Mouse (Mus musculus) embryonic facial prominence, embryonic 10.5 days (tissue): ENCODE data around the gene Fndc3a. TPM values are rescaled to one million over a fixed set of nuclear protein-coding genes. Genes with fewer than 3 reads are reported as not detected.

ENCODE experiments used
- DNase-seq: peaks from one replicate; pipeline ENCODE4 v3.0.0-alpha.2; 2017; ENCODE audit warnings: low spot score
- H3K27ac ChIP-seq: fragments of 300-500 bp; sonication (generic); replicated peaks from 2 replicates; pipeline ENCODE4 v1.5.1; 2016; ENCODE audit warnings: mild to moderate bottlenecking
- H3K27me3 ChIP-seq: fragments of 300-500 bp; sonication (generic); replicated peaks from 2 replicates; pipeline ENCODE4 v1.6.1; 2016; ENCODE audit warnings: low read depth, mild to moderate bottlenecking; ENCODE audit not compliant: poor library complexity, severe bottlenecking
- H3K36me3 ChIP-seq: fragments of 300-500 bp; sonication (generic); replicated peaks from 2 replicates; pipeline ENCODE4 v1.6.1; 2016; ENCODE audit warnings: mild to moderate bottlenecking, moderate library complexity
- H3K4me1 ChIP-seq: fragments of 300-500 bp; sonication (generic); 2 replicates; pipeline ENCODE4 v1.6.1; 2016
- H3K4me3 ChIP-seq: fragments of 300-500 bp; sonication (generic); 2 replicates; pipeline ENCODE4 v1.5.1; 2016; ENCODE audit warnings: mild to moderate bottlenecking, moderate library complexity
- H3K9me3 ChIP-seq: fragments of 300-500 bp; sonication (generic); 2 replicates; pipeline ENCODE4 v1.6.1; 2016; ENCODE audit warnings: mild to moderate bottlenecking
- WGBS: fragments of 180-500 bp; shearing (Covaris S2); methylation state at CpG from one replicate; pipeline ENCODE4 v1.1.7; 2016; 5-methylcytosine and 5-hydroxymethylcytosine counted together
- polyA plus RNA-seq: library from polyadenylated mRNA; unstranded; fragments of >200 nt; fragmentation: Nextera tagmentation; extraction: Ambion mirVana; gene quantifications from 2 replicates; pipeline ENCODE4 v1.2.1, GENCODE M21; 2016

Gene Fndc3a
- polyA plus RNA-seq, 1 experiment from 2014 or later, result 42.6 TPM

- Histone ChIP-seq H3K4me3 (no peak overlapping the region), H3K27me3 (no peaks in the 10 kb centered on the region), H3K36me3 (peaks cover 5% of the 10 kb centered on the region; the same call in 1 of the 2 replicates), H3K27ac (no peak overlapping the region), H3K9me3 (no peaks in the 10 kb centered on the region), H3K4me1 (no peaks in the 10 kb centered on the region)
- 94% methylated on average over 1 of the region's 1 CpGs for WGBS
- no peak for DNase-seq
These were observed 65.2 kb downstream of the Fndc3a start for GRCm38 (mm10) chr14:72644620-72645019.

GRCm38 (mm10) chr14:72638507-72638906 lies 71.3 kb downstream of the Fndc3a start:
- H3K27ac ChIP-seq, result no peak overlapping the region
- H3K36me3 ChIP-seq, result peaks cover 5% of the 10 kb centered on the region; the same call in 1 of the 2 replicates
- H3K4me1 ChIP-seq, result no peaks in the 10 kb centered on the region
- no peak for DNase-seq
- WGBS, result 93% methylated on average over 6 of the region's 6 CpGs
- no peaks in the 10 kb centered on the region for H3K9me3 ChIP-seq
- no peak overlapping the region for H3K4me3 ChIP-seq
- H3K27me3 ChIP-seq, result no peaks in the 10 kb centered on the region

- WGBS, result 83% methylated on average over 2 of the region's 2 CpGs
- H3K27ac ChIP-seq, result no peak overlapping the region
- no peak for DNase-seq
- H3K4me3 ChIP-seq, result no peak overlapping the region
- H3K27me3 ChIP-seq, result no peaks in the 10 kb centered on the region
- H3K4me1 ChIP-seq, result no peaks in the 10 kb centered on the region
- H3K36me3 ChIP-seq, result no peaks in the 10 kb centered on the region
- no peaks in the 10 kb centered on the region for H3K9me3 ChIP-seq
These were observed 76.2 kb downstream of the Fndc3a start for GRCm38 (mm10) chr14:72633571-72633970.

GRCm38 (mm10) chr14:72625411-72625810 lies 84.4 kb downstream of the Fndc3a start:
- Histone ChIP-seq H3K27ac (no peak overlapping the region), H3K27me3 (no peaks in the 10 kb centered on the region), H3K36me3 (peaks cover 6% of the 10 kb centered on the region), H3K4me1 (no peaks in the 10 kb centered on the region), H3K9me3 (no peaks in the 10 kb centered on the region; the same call in 1 of the 2 replicates), H3K4me3 (no peak overlapping the region)
- DNase-seq, result no peak

GRCm38 (mm10) chr14:72604077-72604476 lies 105.7 kb downstream of the Fndc3a start:
- Histone ChIP-seq H3K4me3 (no peak overlapping the region), H3K9me3 (no peaks in the 10 kb centered on the region)
- 82% methylated on average over 3 of the region's 3 CpGs for WGBS

GRCm38 (mm10) chr14:72603194-72603521 lies 106.6 kb downstream of the Fndc3a start:
- no peak for DNase-seq
- WGBS, result 2% methylated on average over 8 of the region's 8 CpGs
- no peaks in the 10 kb centered on the region for H3K27me3 ChIP-seq

More at GRCm38 (mm10) chr14:72604077-72604476, 105.7 kb downstream of the Fndc3a start:
- H3K36me3 ChIP-seq, result no peaks in the 10 kb centered on the region
- no peak for DNase-seq
- H3K27ac ChIP-seq, result no peak overlapping the region
- peaks cover 18% of the 10 kb centered on the region for H3K4me1 ChIP-seq
- H3K27me3 ChIP-seq, result no peaks in the 10 kb centered on the region

GRCm38 (mm10) chr14:72602521-72603193 lies 107.1 kb downstream of the Fndc3a start:
- Histone ChIP-seq H3K27ac (peak overlapping the region; percentile 82), H3K9me3 (no peaks in the 10 kb centered on the region), H3K4me1 (peaks cover 18% of the 10 kb centered on the region), H3K4me3 (peak overlapping the region; percentile 64), H3K27me3 (no peaks in the 10 kb centered on the region), H3K36me3 (peaks cover 5% of the 10 kb centered on the region)
- 4% methylated on average over 20 of the region's 20 CpGs for WGBS
- peak; percentile 92 for DNase-seq

More at GRCm38 (mm10) chr14:72603194-72603521, 106.6 kb downstream of the Fndc3a start:
- Histone ChIP-seq H3K4me3 (peak overlapping the region; percentile 64), H3K4me1 (peaks cover 18% of the 10 kb centered on the region), H3K36me3 (peaks cover under 1% of the 10 kb centered on the region; the same call in 1 of the 2 replicates), H3K9me3 (no peaks in the 10 kb centered on the region), H3K27ac (peak overlapping the region; percentile 82)

- Histone ChIP-seq H3K4me3 (peak overlapping the region; percentile 64), H3K9me3 (no peaks in the 10 kb centered on the region), H3K27ac (peak overlapping the region; percentile 82), H3K27me3 (no peaks in the 10 kb centered on the region), H3K4me1 (peaks cover 18% of the 10 kb centered on the region), H3K36me3 (peaks cover 15% of the 10 kb centered on the region)
- 74% methylated on average over 5 of the region's 5 CpGs for WGBS
- no peak for DNase-seq
These were observed 108.2 kb downstream of the Fndc3a start for GRCm38 (mm10) chr14:72601381-72602305.

GRCm38 (mm10) chr14:72600375-72600774 lies 109.4 kb downstream of the Fndc3a start:
- H3K9me3 ChIP-seq, result no peaks in the 10 kb centered on the region
- H3K4me3 ChIP-seq, result no peak overlapping the region

GRCm38 (mm10) chr14:72598976-72599740 lies 110.6 kb downstream of the Fndc3a start:
- peaks cover 18% of the 10 kb centered on the region for H3K4me1 ChIP-seq
- WGBS, result 96% methylated on average over 7 of the region's 7 CpGs
- peaks cover 20% of the 10 kb centered on the region for H3K36me3 ChIP-seq
- no peak overlapping the region for H3K27ac ChIP-seq
- no peak for DNase-seq
- no peaks in the 10 kb centered on the region for H3K27me3 ChIP-seq
- H3K4me3 ChIP-seq, result no peak overlapping the region
- no peaks in the 10 kb centered on the region for H3K9me3 ChIP-seq

More at GRCm38 (mm10) chr14:72600375-72600774, 109.4 kb downstream of the Fndc3a start:
- 84% methylated on average over 6 of the region's 6 CpGs for WGBS
- peaks cover 18% of the 10 kb centered on the region for H3K4me1 ChIP-seq
- no peak for DNase-seq
- no peak overlapping the region for H3K27ac ChIP-seq
- H3K27me3 ChIP-seq, result no peaks in the 10 kb centered on the region
- H3K36me3 ChIP-seq, result peaks cover 18% of the 10 kb centered on the region

- DNase-seq, result no peak
- 97% methylated on average over 7 of the region's 7 CpGs for WGBS
- H3K27me3 ChIP-seq, result no peaks in the 10 kb centered on the region
- H3K4me1 ChIP-seq, result no peaks in the 10 kb centered on the region
- H3K27ac ChIP-seq, result no peak overlapping the region
- no peak overlapping the region for H3K4me3 ChIP-seq
- peaks cover 40% of the 10 kb centered on the region for H3K36me3 ChIP-seq
- no peaks in the 10 kb centered on the region for H3K9me3 ChIP-seq
These were observed 115.6 kb downstream of the Fndc3a start for GRCm38 (mm10) chr14:72594191-72594590.

- 92% methylated on average over 4 of the region's 4 CpGs for WGBS
- no peaks in the 10 kb centered on the region for H3K27me3 ChIP-seq
- peaks cover 61% of the 10 kb centered on the region for H3K36me3 ChIP-seq
- DNase-seq, result no peak
- no peaks in the 10 kb centered on the region for H3K9me3 ChIP-seq
- H3K27ac ChIP-seq, result no peak overlapping the region
- no peaks in the 10 kb centered on the region for H3K4me1 ChIP-seq
- H3K4me3 ChIP-seq, result no peak overlapping the region
These were observed 120.4 kb downstream of the Fndc3a start for GRCm38 (mm10) chr14:72589415-72589814.
